Mouse (Mus musculus) lung, adult 18-20 months (tissue): ENCODE results near the gene Ppp6r1.
"Not testable (repeated sequence)": the region's sequence is repeated elsewhere in the genome, so short reads cannot be mapped to it uniquely, and the experiment has no call there.

ENCODE experiments used
- DNase-seq, 2 experiments: peaks; one replicate each; pipeline ENCODE4 v3.0.0; 2022; ENCODE audit warnings: mixed read lengths in 2 of 2

The Ppp6r1 gene

DNA sequence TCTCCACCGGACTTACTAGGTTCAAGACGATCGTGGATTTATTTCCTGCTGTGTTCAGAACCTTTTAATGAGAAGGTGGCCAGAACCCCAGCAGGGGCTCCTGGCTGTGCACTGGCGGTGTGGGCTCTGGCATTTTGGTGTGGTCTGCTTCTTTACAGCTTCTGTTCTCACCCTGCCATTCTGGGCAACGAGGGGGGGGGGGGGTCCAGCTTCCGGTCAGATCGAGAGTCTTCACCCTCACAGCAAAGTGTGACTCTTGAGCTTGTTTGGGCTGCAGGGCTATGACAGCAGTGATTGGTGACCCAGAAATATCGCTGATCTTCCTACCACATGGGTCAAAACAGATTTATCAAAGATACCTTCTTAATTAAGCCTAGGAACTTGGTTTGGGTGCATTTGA is 46.4 kb downstream of the Ppp6r1 start:
- no peak for DNase-seq

DNA sequence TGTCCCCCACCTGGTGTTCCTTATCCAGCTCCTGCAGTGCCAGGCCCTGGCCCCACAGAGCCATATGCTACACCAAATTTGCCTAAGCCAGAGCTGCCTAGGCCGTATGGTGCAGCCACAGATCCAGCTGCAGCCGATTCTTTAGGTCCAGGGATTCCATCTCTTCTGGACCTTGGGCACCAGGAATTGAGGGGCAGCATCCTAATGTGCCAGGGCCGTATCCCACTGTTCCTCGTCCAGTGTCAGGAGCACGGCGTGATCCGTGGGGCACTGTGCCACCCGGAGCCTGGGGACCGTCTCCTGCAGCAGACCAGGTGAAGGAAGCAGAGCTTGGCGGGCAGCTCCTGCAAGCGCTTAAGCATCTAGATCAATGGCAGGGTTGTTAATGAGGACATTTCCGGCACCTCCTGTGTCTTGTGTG is 46.9 kb downstream of the Ppp6r1 start:
- DNase-seq = no peak

DNA sequence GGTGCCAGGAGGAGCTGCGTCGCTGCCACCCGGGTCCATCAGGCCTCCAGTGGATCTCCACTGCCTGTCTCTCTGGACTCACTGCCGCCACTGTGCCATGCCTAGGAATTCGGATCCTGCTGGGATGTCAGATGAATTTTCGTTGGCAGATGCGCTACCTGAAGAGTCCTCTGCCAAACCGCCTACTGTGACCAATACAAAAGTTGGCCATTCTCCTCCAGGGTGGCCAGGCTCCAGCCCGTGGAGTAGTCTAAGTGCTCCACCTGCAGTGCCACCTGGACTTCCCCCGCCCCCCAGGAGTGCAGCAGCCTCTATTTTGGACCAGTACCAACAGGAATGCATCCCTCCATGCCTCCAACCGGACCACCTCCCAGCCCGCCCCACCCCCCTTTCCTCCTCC is 47.3 kb downstream of the Ppp6r1 start:
- no peak for DNase-seq

DNA sequence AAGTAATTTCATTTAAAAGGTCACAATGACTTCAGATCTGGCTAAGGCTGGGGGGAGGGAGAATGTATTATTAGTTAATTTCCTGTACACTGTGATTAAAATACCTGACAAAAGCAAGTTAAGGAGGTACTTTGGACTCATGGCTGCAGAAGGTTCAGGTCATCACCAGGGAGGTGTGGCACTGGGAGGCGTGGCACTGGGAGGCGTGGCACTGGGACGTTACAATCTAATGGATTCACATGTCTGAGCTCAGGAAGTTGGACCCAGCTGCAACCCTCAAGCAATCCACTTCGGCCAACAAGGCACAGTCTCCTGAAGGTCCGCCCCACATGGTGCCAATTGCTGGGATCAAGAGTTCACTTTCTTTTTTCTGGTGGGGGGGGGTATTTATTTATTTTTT is 50.8 kb downstream of the Ppp6r1 start:
- DNase-seq = no peak

GRCm38 (mm10) chr7:4603873-4604272 is 54.9 kb downstream of the Ppp6r1 start, which contains the start of gene Ptprh:
TSS of gene Ptprh (minus strand) at chr7:4604041.
- no peak for DNase-seq

- DNase-seq = no peak
Observed at GRCm38 (mm10) chr7:4602969-4603368, 55.9 kb downstream of the Ppp6r1 start.

GRCm38 (mm10) chr7:4597046-4597445 is 61.8 kb downstream of the Ppp6r1 start:
- DNase-seq = not testable (repeated sequence)
